Mouse (Mus musculus) kidney, embryonic 14.5 days (tissue): ENCODE measurements around the gene Mid1ip1. TPM values are rescaled to one million over a fixed set of nuclear protein-coding genes. Genes with fewer than 3 reads are reported as not detected.

Experiments used
- ATAC-seq: fragments of 200-750 bp; cut with Nextera tagmentation; 2 replicates; pipeline ENCODE4 v1.8.0; 2017; ENCODE audit warnings: moderate number of reproducible peaks, mild to moderate bottlenecking, moderate TSS enrichment, moderate library complexity; ENCODE audit not compliant: low FRiP score, low TSS enrichment
- H3K27ac ChIP-seq: fragments of 300-500 bp; sonication (generic); 2 replicates; pipeline ENCODE4 v1.5.1; 2014; ENCODE audit warnings: low read depth, mild to moderate bottlenecking, low read length, moderate library complexity, mixed read lengths
- H3K27me3 ChIP-seq: fragments of 300-500 bp; sonication (generic); 2 replicates; pipeline ENCODE4 v1.6.1; 2014; ENCODE audit warnings: mild to moderate bottlenecking, low read length; ENCODE audit not compliant: control insufficient read depth, insufficient read depth
- H3K36me3 ChIP-seq: fragments of 300-500 bp; sonication (generic); 2 replicates; pipeline ENCODE4 v1.6.1; 2014; ENCODE audit warnings: low read length, mixed read lengths; ENCODE audit not compliant: control insufficient read depth, insufficient read depth
- H3K4me1 ChIP-seq: fragments of 300-500 bp; sonication (generic); 2 replicates; pipeline ENCODE4 v1.6.1; 2014; ENCODE audit warnings: low read length, mixed read lengths; ENCODE audit not compliant: control insufficient read depth, insufficient read depth
- H3K4me2 ChIP-seq: fragments of 300-500 bp; sonication (generic); replicated peaks from 2 replicates; pipeline ENCODE4 v1.6.1; 2014; ENCODE audit warnings: low read depth, mild to moderate bottlenecking, low read length
- H3K4me3 ChIP-seq: fragments of 300-500 bp; sonication (generic); 2 replicates; pipeline ENCODE4 v1.5.1; 2014; ENCODE audit warnings: mild to moderate bottlenecking, low read length
- H3K9ac ChIP-seq: fragments of 300-500 bp; sonication (generic); 2 replicates; pipeline ENCODE4 v1.6.1; 2014; ENCODE audit warnings: low read depth, mild to moderate bottlenecking, low read length, moderate library complexity
- H3K9me3 ChIP-seq: fragments of 300-500 bp; sonication (generic); 2 replicates; pipeline ENCODE4 v1.6.1; 2016; ENCODE audit warnings: low read length; ENCODE audit not compliant: control insufficient read depth
- WGBS: fragments of 180-500 bp; shearing (Covaris S2); extraction: QIAGEN DNeasy Blood & Tissue Kit; methylation state at CpG from one replicate; pipeline ENCODE4 v1.1.7; 2014; 5-methylcytosine and 5-hydroxymethylcytosine counted together
- polyA plus RNA-seq: library from polyadenylated mRNA; unstranded; fragments of >200 nt; fragmentation: Nextera tagmentation; extraction: Ambion mirVana; gene quantifications from 2 replicates; pipeline ENCODE4 v1.2.1, GENCODE M21; 2014

Mid1ip1 gene
- polyA plus RNA-seq, 1 experiment from 2014 or later = 36.8 TPM

GRCm38 (mm10) chrX:10720391-10720790 is 5.6 kb downstream of the Mid1ip1 start:
- Histone ChIP-seq H3K4me3 (no peak overlapping the region), H3K27ac (no peak overlapping the region), H3K27me3 (no peaks in the 10 kb centered on the region), H3K36me3 (no peaks in the 10 kb centered on the region), H3K9me3 (no peaks in the 10 kb centered on the region), H3K4me2 (no peak overlapping the region), H3K9ac (no peak overlapping the region), H3K4me1 (no peaks in the 10 kb centered on the region)
- no peak for ATAC-seq
- 50% methylated on average over 6 of the region's 6 CpGs for WGBS

- H3K4me1 ChIP-seq = no peaks in the 10 kb centered on the region
- H3K36me3 ChIP-seq = no peaks in the 10 kb centered on the region
- no peak overlapping the region for H3K4me3 ChIP-seq
- no peak for ATAC-seq
- H3K9me3 ChIP-seq = no peaks in the 10 kb centered on the region
- H3K27ac ChIP-seq = no peak overlapping the region
- no peak overlapping the region for H3K9ac ChIP-seq
- H3K27me3 ChIP-seq = no peaks in the 10 kb centered on the region
- H3K4me2 ChIP-seq = no peak overlapping the region
- 94% methylated on average over 1 of the region's 1 CpGs for WGBS
Measured at GRCm38 (mm10) chrX:10724571-10724970, 9.8 kb downstream of the Mid1ip1 start.

- no peak overlapping the region for H3K27ac ChIP-seq
- WGBS = 45% methylated on average over 5 of the region's 6 CpGs
- H3K4me1 ChIP-seq = no peaks in the 10 kb centered on the region
- H3K4me2 ChIP-seq = no peak overlapping the region
- H3K36me3 ChIP-seq = no peaks in the 10 kb centered on the region
- no peak for ATAC-seq
- no peaks in the 10 kb centered on the region for H3K27me3 ChIP-seq
- no peaks in the 10 kb centered on the region for H3K9me3 ChIP-seq
- H3K4me3 ChIP-seq = no peak overlapping the region
- H3K9ac ChIP-seq = no peak overlapping the region
Measured at GRCm38 (mm10) chrX:10729488-10729887, 14.7 kb downstream of the Mid1ip1 start.

GRCm38 (mm10) chrX:10734453-10734852 is 19.6 kb downstream of the Mid1ip1 start:
- no peaks in the 10 kb centered on the region for H3K4me1 ChIP-seq
- no peaks in the 10 kb centered on the region for H3K9me3 ChIP-seq
- ATAC-seq = no peak
- 36% methylated on average over 1 of the region's 1 CpGs for WGBS
- H3K4me3 ChIP-seq = no peak overlapping the region
- H3K36me3 ChIP-seq = no peaks in the 10 kb centered on the region
- no peak overlapping the region for H3K4me2 ChIP-seq
- no peaks in the 10 kb centered on the region for H3K27me3 ChIP-seq
- H3K27ac ChIP-seq = no peak overlapping the region
- H3K9ac ChIP-seq = no peak overlapping the region

- no peak for ATAC-seq
- no peaks in the 10 kb centered on the region for H3K4me1 ChIP-seq
- 67% methylated on average over 1 of the region's 1 CpGs for WGBS
- no peak overlapping the region for H3K4me3 ChIP-seq
- no peak overlapping the region for H3K4me2 ChIP-seq
- H3K27me3 ChIP-seq = no peaks in the 10 kb centered on the region
- no peak overlapping the region for H3K27ac ChIP-seq
- no peaks in the 10 kb centered on the region for H3K36me3 ChIP-seq
- no peaks in the 10 kb centered on the region for H3K9me3 ChIP-seq
- H3K9ac ChIP-seq = no peak overlapping the region
Measured at GRCm38 (mm10) chrX:10734874-10735273, 20.1 kb downstream of the Mid1ip1 start.

GRCm38 (mm10) chrX:10758866-10759265 is 44.1 kb downstream of the Mid1ip1 start:
- no peak overlapping the region for H3K27ac ChIP-seq
- WGBS = 87% methylated on average over 4 of the region's 4 CpGs
- ATAC-seq = no peak
- H3K4me3 ChIP-seq = no peak overlapping the region
- no peaks in the 10 kb centered on the region for H3K36me3 ChIP-seq
- no peaks in the 10 kb centered on the region for H3K27me3 ChIP-seq
- no peaks in the 10 kb centered on the region for H3K9me3 ChIP-seq
- H3K4me2 ChIP-seq = no peak overlapping the region
- H3K4me1 ChIP-seq = no peaks in the 10 kb centered on the region
- H3K9ac ChIP-seq = no peak overlapping the region

- Histone ChIP-seq H3K4me1 (no peaks in the 10 kb centered on the region), H3K9me3 (no peaks in the 10 kb centered on the region), H3K9ac (no peak overlapping the region), H3K4me2 (no peak overlapping the region), H3K27me3 (no peaks in the 10 kb centered on the region), H3K4me3 (no peak overlapping the region), H3K36me3 (no peaks in the 10 kb centered on the region), H3K27ac (no peak overlapping the region)
- peak; percentile 64; the same call in 1 of the 2 replicates for ATAC-seq
- 46% methylated on average over 10 of the region's 10 CpGs for WGBS
Measured at GRCm38 (mm10) chrX:10763476-10764016, 48.7 kb downstream of the Mid1ip1 start.

Other genes with a start within 250 kb of the Mid1ip1 start
- gene Tspan7, start 229.9 kb upstream of the Mid1ip1 start, polyA plus RNA-seq = 85.0 and 101 TPM in 2 replicates